Mouse (Mus musculus) cerebellum, adult 2 months (tissue): ENCODE data around the gene Cep44. TPM values are rescaled to one million over a fixed set of nuclear protein-coding genes. Genes with fewer than 3 reads are reported as not detected.

Source experiments
- DNase-seq, 2 experiments: peaks; one replicate each; pipeline ENCODE4 v3.0.0; 2021
- H3K27ac ChIP-seq: fragments of 200-500 bp; 2 replicates; pipeline ENCODE4 v1.5.1; 2012; ENCODE audit warnings: low read length, control low read depth, inconsistent platforms; ENCODE audit not compliant: insufficient read depth
- H3K27me3 ChIP-seq: fragments of 200-500 bp; 2 replicates; pipeline ENCODE4 v1.6.1; 2012; ENCODE audit warnings: inconsistent platforms, mild to moderate bottlenecking, low read length, moderate library complexity; ENCODE audit not compliant: control insufficient read depth, insufficient read depth
- H3K4me1 ChIP-seq: fragments of 200-500 bp; 2 replicates; pipeline ENCODE4 v1.6.1; 2011; ENCODE audit warnings: low read length; ENCODE audit not compliant: control insufficient read depth, insufficient read depth
- H3K4me3 ChIP-seq: fragments of 200-500 bp; replicated peaks from 2 replicates; pipeline ENCODE3; 2011; ENCODE audit warnings: mild to moderate bottlenecking, low read depth, low read length, control low read depth; ENCODE audit not compliant: insufficient read depth
- CTCF ChIP-seq: fragments of 200-500 bp; IDR thresholded peaks from 2 replicates; pipeline ENCODE4 v1.5.1; 2011; ENCODE audit warnings: low read depth, mild to moderate bottlenecking, control low read depth, low read length, moderate library complexity, borderline replicate concordance; ENCODE audit not compliant: insufficient read depth
- POLR2A ChIP-seq: fragments of 200-500 bp; IDR thresholded peaks from 2 replicates; pipeline ENCODE4 v1.6.1; 2011; ENCODE audit warnings: low read length, control low read depth, borderline replicate concordance; ENCODE audit not compliant: insufficient read depth
- WGBS: fragments of 180-500 bp; shearing (Covaris S2); methylation state at CpG from one replicate; pipeline ENCODE4 v1.1.7; 2018; 5-methylcytosine and 5-hydroxymethylcytosine counted together
- polyA plus RNA-seq: library from polyadenylated mRNA; depleted of rRNA; stranded (reverse); fragments of >200 nt; gene quantifications from 2 replicates; pipeline ENCODE4 v1.2.3, GENCODE M21; 2012; rRNA removed

Gene Cep44
- polyA plus RNA-seq, 1 experiment = 22.3 TPM

DNA sequence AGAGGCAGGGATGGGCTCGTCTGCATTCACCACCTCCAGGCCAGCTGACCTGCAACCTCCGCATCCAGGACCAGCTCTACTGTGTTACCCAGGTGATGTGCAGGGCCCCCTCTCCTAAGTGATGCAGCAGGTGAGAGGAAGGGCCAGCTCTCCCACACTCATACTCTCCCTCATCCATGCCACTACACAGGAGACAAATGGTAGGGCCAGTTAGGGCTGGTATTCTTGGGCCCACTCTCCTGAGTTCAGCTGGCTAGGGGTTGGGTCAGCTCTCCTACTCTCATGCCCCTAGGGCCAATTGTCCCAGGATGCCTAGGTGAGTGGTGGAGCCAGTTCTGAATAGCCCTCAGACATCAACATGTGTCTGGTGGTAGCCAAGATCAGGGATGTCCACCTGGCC is 30.6 kb downstream of the Cep44 start:
- Histone ChIP-seq H3K27ac (no peak overlapping the region), H3K27me3 (no peaks in the 10 kb centered on the region), H3K4me3 (no peak overlapping the region), H3K4me1 (no peaks in the 10 kb centered on the region)
- WGBS = 80% methylated on average over 2 of the region's 2 CpGs
- TF ChIP-seq POLR2A (no peak), CTCF (no peak)
- DNase-seq = no peak

DNA sequence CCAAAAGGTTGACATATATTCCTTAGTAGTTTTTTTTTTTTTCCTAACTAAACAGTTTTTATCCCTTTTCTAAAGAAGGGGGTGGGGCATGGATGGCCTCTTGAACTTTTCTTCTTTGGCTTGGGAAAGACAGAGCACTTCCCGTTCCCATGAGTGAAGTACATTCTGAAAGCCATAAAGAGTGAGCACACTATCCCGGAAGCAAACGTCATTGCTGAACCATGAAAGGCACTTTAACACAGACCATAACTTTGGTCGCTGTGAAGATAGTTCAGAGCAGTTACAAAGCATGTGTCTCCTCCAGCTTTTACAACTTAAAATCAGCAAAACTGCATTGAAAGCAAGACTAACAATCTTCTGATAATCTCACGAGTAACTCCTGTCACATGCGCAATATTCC is 32.0 kb downstream of the Cep44 start:
- DNase-seq = no peak
- no peaks in the 10 kb centered on the region for H3K27me3 ChIP-seq
- H3K27ac ChIP-seq = no peak overlapping the region
- H3K4me1 ChIP-seq = no peaks in the 10 kb centered on the region
- 84% methylated on average over 6 of the region's 6 CpGs for WGBS
- TF ChIP-seq POLR2A = no peak
- TF ChIP-seq CTCF = no peak
- H3K4me3 ChIP-seq = no peak overlapping the region

DNA sequence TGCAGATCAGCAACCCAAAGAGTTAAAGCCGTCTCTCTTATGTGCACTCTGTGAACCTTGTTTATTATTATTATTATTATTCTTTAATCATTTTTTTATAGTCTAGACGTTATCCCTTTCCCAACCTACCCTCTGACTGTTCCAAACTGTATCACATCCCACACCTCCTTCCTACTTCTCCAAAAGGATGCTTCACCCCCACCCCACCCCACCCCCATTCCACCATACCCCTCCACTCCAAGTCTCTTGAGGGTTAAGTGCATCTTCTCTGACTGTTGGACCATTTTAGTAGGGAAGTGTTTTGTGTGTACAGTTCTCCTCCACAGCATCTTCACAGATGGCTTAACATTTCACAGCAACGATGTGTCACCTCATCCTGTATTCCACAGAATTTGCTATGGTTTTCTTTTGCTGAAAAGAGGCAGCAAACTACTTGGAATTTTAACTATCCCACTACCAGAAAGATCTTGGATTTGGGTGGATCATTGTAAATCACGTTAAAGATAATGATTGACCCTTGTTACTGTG is 41.8 kb downstream of the Cep44 start:
- Histone ChIP-seq H3K27ac (no peak overlapping the region), H3K4me1 (no peaks in the 10 kb centered on the region), H3K27me3 (no peaks in the 10 kb centered on the region), H3K4me3 (no peak overlapping the region)
- DNase-seq = no peak
- WGBS = 66% methylated on average over 4 of the region's 4 CpGs
- TF ChIP-seq POLR2A = no peak
- TF ChIP-seq CTCF = no peak

DNA sequence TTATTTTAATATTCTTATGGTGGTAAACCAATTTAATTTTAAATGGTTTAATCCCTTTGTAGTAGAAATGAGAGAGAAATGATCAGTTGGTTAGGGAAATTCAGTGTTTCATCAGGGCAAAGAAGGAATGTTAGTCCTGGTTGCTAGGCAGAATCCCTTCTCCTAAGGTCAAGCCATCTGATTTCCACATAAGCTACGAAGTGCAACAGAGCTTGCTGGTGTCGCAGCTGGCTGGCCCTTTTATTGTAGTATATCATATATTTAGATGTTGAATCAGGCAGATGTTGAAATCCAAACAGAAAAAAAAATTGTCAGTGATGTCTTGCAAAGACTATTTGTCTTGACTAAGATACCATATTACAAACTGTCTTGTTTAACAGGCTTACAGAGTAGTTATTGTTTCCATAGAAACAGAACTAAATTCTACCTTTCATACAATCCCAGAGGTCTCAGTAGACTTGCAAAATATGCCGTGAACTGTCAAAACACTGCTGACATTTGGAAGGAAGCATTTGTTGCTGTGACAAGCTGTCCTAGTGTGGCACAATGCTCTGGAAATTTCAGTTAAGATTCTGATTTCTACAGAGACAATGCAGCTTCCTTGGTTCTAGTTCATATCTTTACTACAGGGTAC is 42.4 kb downstream of the Cep44 start:
- Histone ChIP-seq H3K4me3 (no peak overlapping the region), H3K27ac (no peak overlapping the region), H3K4me1 (no peaks in the 10 kb centered on the region), H3K27me3 (no peaks in the 10 kb centered on the region)
- TF ChIP-seq CTCF (no peak), POLR2A (no peak)
- WGBS = 43% methylated on average over 3 of the region's 3 CpGs
- DNase-seq = no peak

DNA sequence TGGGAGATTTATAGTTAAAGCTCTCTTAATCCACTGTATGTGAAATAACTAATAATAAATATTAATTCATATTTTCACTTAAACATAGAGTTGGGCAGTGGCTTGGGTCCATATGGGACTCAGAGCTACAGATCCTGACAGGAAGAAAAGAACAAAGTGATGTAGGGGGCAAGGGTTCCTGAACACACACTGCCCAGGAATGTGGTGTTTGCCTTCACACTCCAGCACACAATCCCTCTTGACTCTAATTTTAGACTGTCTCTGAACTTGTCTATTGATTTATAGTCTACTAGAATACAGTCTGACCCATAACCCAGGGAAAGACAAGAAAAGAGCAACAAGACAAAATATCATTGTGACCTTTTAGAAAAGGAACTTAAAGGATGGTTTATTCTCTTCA is 48.9 kb downstream of the Cep44 start:
- TF ChIP-seq CTCF (no peak), POLR2A (no peak)
- H3K4me3 ChIP-seq = no peak overlapping the region
- no peak for DNase-seq
- H3K27me3 ChIP-seq = no peaks in the 10 kb centered on the region
- no peak overlapping the region for H3K27ac ChIP-seq
- no peaks in the 10 kb centered on the region for H3K4me1 ChIP-seq

DNA sequence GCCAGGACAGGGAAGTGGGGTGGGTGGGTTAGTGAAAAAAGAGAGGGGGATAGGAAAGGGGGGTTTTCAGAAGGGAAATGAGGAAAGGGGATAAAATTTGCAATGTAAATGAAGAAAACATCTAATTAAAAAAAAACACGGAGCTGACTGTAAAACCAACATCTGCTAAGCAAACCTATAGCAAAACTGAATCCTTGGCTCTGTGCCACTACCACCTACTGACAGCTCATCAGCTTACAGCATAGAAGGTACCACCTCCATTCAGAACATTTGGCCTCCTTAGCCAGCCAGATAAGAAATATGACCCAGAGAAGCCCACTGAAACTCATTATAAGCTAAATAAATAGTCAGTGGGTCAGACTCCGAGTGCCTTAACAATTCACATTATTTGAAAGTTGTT is 61.4 kb downstream of the Cep44 start:
- 31% methylated on average over 2 of the region's 2 CpGs for WGBS
- Histone ChIP-seq H3K4me3 (no peak overlapping the region), H3K27ac (no peak overlapping the region), H3K27me3 (no peaks in the 10 kb centered on the region), H3K4me1 (no peaks in the 10 kb centered on the region)
- TF ChIP-seq POLR2A = no peak
- no peak for TF ChIP-seq CTCF
- DNase-seq = no peak

DNA sequence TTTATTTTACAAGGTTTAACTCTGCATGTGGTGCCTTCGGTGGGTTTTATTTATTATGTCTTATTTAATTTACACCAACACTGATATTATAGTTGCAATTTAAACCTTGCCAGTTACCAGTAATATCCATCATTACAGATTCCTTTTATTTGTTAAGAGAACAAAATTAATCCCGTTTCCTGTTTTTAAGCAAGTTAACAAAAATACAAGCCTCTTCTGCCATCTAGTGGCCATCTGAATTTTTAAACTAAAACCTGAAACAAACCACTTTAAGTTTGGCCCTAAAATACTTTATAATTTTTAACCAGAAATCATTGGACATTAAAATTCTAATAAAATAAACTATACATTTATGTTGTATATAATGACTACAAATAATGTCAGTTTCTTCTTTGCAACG is 64.8 kb downstream of the Cep44 start:
- H3K4me1 ChIP-seq = no peaks in the 10 kb centered on the region
- H3K27me3 ChIP-seq = no peaks in the 10 kb centered on the region
- DNase-seq = no peak
- H3K4me3 ChIP-seq = no peak overlapping the region
- 50% methylated on average over 3 of the region's 3 CpGs for WGBS
- no peak overlapping the region for H3K27ac ChIP-seq
- TF ChIP-seq POLR2A (no peak), CTCF (no peak)

Other genes with a start within 250 kb of the Cep44 start
- gene Fbxo8, start within 50 bp of the Cep44 start, polyA plus RNA-seq = 40.9 and 48.7 TPM in 2 replicates